Mouse (Mus musculus): ENCODE results near the gene Lpgat1. TPM values are rescaled to one million over a fixed set of nuclear protein-coding genes. Genes with fewer than 3 reads are reported as not detected.
A peak's percentile ranks its signal among the peaks of the same experiment; 100 is the strongest.

Gene Lpgat1
- polyA plus RNA-seq, 1 experiment from 2014 or later = 8.8 TPM

DNA sequence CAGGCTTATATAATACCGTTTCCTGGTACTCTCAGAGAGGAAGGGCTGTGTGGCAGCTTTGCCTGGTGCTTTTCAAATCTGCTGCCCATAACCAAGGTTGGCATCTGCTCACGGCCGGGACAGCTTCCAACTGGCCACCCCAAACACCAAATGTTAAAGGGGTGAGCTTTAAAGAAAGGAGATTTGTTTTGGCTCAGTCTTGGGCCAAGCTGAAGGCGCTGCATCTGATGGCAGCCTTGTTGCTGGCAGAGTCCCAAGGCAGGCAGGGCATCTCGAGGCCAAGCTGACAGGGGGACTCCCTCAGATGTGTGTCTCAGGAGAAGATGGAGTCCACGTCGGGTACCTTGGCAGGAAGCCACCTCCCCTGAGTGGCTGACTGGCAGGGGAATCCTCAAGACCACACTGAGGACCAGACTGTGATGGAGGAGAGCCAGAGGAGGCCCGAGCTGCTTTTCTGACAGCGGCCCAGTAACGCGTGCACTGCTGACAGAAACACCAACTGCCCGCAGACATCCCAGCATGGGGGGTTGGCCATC is 91.1 kb downstream of the Lpgat1 start:
- Histone ChIP-seq H3K4me1 (replicated peaks) (no peaks in the 10 kb centered on the region), H3K36me3 (no peaks in the 10 kb centered on the region), H3K27me3 (no peaks in the 10 kb centered on the region), H3K4me2 (no peak overlapping the region), H3K27ac (no peak overlapping the region), H3K4me3 (replicated peaks) (no peak overlapping the region), H3K9me3 (replicated peaks) (0 out of 2 replicates have a peak, but pooled peaks cover 3% of the 10 kb centered on the region), H3K9ac (no peak overlapping the region)
- DNase-seq (no peak), ATAC-seq (ENCODE audit: low read depth) (no peak)
- 75% methylated on average over 12 of the region's 12 CpGs for WGBS (ENCODE audit: insufficient replicate concordance)

GRCm38 (mm10) chr1:191811774-191812173 is 94.1 kb downstream of the Lpgat1 start:
- Histone ChIP-seq H3K4me1 (replicated peaks) (no peaks in the 10 kb centered on the region), H3K36me3 (no peaks in the 10 kb centered on the region), H3K27me3 (no peaks in the 10 kb centered on the region), H3K27ac (no peak overlapping the region), H3K9ac (no peak overlapping the region), H3K4me3 (replicated peaks) (no peak overlapping the region), H3K4me2 (no peak overlapping the region), H3K9me3 (replicated peaks) (0 out of 2 replicates have a peak, but pooled peaks cover 1% of the 10 kb centered on the region)
- 77% methylated on average over 12 of the region's 12 CpGs for WGBS (ENCODE audit: insufficient replicate concordance)
- DNase-seq (no peak), ATAC-seq (ENCODE audit: low read depth) (no peak)

GRCm38 (mm10) chr1:191812949-191813691 is 95.5 kb downstream of the Lpgat1 start:
- DNase-seq (no peak), ATAC-seq (ENCODE audit: low read depth) (no peak)
- Histone ChIP-seq H3K4me3 (replicated peaks) (no peak overlapping the region), H3K4me2 (no peak overlapping the region), H3K36me3 (no peaks in the 10 kb centered on the region), H3K27ac (no peak overlapping the region), H3K27me3 (no peaks in the 10 kb centered on the region), H3K4me1 (replicated peaks) (peaks cover 2% of the 10 kb centered on the region; the same call in 1 of the 2 replicates), H3K9ac (no peak overlapping the region), H3K9me3 (replicated peaks) (no peaks in the 10 kb centered on the region)
- WGBS (ENCODE audit: insufficient replicate concordance) = 42% methylated on average over 13 of the region's 13 CpGs

DNA sequence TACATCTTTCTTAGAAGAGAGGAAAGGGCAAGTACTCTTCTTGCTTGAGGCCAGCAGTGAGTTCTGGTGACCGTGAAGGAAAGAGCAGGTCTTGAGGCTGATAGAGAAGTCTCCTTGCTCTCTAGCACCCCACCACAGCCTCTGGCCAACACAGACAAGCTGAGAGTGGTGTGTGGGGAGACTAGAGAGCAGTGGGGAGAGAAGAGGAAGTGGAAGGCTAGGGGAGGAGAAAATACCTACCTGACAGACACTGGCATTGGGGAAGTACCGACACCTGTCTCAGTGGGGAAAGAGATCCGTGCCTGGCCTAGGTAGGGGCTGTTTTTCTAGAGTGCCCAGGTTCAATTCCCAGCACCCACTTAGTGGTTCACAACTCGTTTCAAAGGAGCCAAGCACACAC is 96.6 kb downstream of the Lpgat1 start:
- H3K9me3 ChIP-seq (replicated peaks) = no peaks in the 10 kb centered on the region
- no peak overlapping the region for H3K27ac ChIP-seq
- H3K4me3 ChIP-seq (replicated peaks) = no peak overlapping the region
- H3K4me2 ChIP-seq = no peak overlapping the region
- H3K4me1 ChIP-seq (replicated peaks) = peaks cover 4% of the 10 kb centered on the region; the same call in 1 of the 2 replicates
- ATAC-seq (ENCODE audit: low read depth) (no peak), DNase-seq (no peak)
- H3K9ac ChIP-seq = no peak overlapping the region
- WGBS (ENCODE audit: insufficient replicate concordance) = 30% methylated on average over 4 of the region's 4 CpGs
- no peaks in the 10 kb centered on the region for H3K36me3 ChIP-seq
- no peaks in the 10 kb centered on the region for H3K27me3 ChIP-seq

DNA sequence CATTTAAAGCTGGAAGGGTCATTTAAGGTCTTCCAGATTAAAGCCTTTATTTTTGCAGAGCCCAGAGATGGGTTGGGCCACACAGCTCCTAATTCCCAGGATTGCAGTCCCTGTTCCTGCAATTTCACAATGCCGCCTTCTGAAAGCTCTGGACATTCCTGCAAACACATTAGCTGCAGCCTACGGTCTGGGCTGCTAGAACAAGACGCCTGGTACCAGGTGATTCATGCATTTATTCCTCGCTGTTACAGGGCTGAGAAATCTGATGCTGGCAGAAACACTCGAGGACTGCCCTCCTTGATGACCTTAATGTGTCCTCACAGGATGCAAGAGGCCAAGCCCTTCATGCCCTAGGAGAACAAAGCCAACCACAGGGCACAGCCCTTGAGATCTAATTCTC is 97.3 kb downstream of the Lpgat1 start:
- no peaks in the 10 kb centered on the region for H3K36me3 ChIP-seq
- H3K4me3 ChIP-seq (replicated peaks) = no peak overlapping the region

DNA sequence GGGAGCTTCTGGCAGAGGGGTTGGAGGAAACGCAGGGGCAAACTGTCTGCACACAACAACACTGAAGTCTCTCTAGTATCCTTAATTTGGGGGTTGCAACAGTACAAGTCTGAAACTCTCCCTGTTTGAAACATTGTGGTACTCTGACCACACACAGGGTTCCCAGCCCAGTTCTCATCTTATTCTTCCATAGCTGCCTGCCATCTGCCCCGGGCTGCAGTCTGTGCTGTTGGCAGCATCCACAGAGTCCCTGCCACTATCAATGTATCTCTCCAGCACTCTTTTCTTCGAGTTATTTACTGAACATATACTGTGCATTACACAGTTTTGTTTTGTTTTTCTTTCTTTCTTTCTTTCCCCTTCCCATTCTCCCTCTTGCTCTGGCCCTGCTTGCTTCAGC is 99.0 kb downstream of the Lpgat1 start:
- no peak overlapping the region for H3K9ac ChIP-seq
- H3K27ac ChIP-seq = no peak overlapping the region
- H3K4me1 ChIP-seq (replicated peaks) = peaks cover 11% of the 10 kb centered on the region
- no peak overlapping the region for H3K4me3 ChIP-seq (replicated peaks)
- H3K27me3 ChIP-seq = peaks cover 4% of the 10 kb centered on the region; the same call in 1 of the 2 replicates
- WGBS (ENCODE audit: insufficient replicate concordance) = 66% methylated on average over 3 of the region's 3 CpGs
- H3K36me3 ChIP-seq = no peaks in the 10 kb centered on the region
- no peaks in the 10 kb centered on the region for H3K9me3 ChIP-seq (replicated peaks)
- no peak overlapping the region for H3K4me2 ChIP-seq
- DNase-seq (no peak), ATAC-seq (ENCODE audit: low read depth) (no peak)

More for the DNA sequence above, 97.3 kb downstream of the Lpgat1 start:
- DNase-seq (no peak), ATAC-seq (ENCODE audit: low read depth) (no peak)
- Histone ChIP-seq H3K9me3 (replicated peaks) (no peaks in the 10 kb centered on the region), H3K27ac (no peak overlapping the region), H3K27me3 (peaks cover 4% of the 10 kb centered on the region; the same call in 1 of the 2 replicates), H3K4me2 (no peak overlapping the region), H3K4me1 (replicated peaks) (peaks cover 4% of the 10 kb centered on the region; the same call in 1 of the 2 replicates), H3K9ac (no peak overlapping the region)
- 62% methylated on average over 5 of the region's 5 CpGs for WGBS (ENCODE audit: insufficient replicate concordance)

DNA sequence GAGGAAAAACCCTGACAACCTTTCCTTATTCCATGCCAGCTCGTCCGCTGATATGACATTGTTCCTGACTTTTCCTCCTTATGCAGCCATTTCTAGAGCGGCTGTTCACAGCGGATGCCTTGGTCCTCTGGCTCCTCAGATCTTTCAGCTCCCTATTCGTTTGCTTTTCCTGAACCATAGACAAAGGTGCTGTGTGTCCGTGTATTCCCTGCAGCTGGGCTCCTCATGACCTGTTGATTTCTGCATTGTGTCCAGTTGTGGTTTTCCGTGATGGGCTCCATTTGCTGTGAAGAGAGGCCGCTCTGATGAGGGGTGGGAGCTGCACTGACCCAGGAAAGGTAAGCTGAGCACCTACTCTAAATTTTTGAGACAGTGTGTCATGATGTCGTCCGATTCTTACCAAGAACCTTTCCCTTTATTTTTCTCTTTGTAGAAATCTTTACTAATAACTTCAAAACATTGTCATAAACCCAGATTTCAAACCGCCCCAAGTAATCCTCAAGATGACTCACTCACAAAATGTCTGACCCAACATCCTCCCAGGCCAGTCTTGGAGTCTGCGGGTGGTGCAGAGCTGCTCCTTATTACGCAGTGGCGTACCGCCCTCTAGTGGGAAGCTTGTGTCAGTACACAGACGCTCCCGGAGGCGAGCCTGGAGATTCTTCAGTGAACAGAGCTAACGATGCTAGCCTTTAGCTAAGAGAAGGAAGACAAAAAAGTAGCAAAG is 99.9 kb downstream of the Lpgat1 start:
- Histone ChIP-seq H3K4me1 (replicated peaks) (peaks cover 18% of the 10 kb centered on the region), H3K9me3 (replicated peaks) (no peaks in the 10 kb centered on the region), H3K4me2 (no peak overlapping the region), H3K27me3 (peaks cover 4% of the 10 kb centered on the region; the same call in 1 of the 2 replicates), H3K27ac (no peak overlapping the region), H3K36me3 (peaks cover 4% of the 10 kb centered on the region), H3K9ac (no peak overlapping the region), H3K4me3 (replicated peaks) (no peak overlapping the region)
- ATAC-seq (ENCODE audit: low read depth) = no peak
- peak; percentile 63 for DNase-seq
- WGBS (ENCODE audit: insufficient replicate concordance) = 36% methylated on average over 19 of the region's 19 CpGs

DNA sequence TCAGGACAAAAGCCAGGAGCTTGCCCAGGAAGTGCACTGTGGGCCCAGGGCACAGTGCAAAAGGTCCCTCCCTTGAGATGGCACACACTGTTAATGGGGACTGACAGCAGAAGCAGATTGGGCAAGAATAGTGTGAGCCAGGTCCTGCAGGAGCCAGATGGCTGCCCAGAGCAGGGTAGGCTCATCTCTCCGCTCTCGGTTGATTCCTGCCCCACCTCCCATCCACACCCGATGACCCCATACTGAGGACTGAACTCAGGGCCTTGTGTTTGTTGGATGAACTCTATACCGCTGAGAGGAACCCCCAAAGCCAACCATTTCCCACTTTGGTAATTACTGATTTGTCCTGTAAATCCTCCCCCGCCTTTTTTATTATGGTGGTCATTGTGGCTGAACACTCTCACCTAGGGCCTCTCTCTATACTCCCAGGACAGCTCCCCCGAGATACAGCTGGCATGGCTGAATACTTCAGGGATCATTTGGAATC is 100.6 kb downstream of the Lpgat1 start:
- Histone ChIP-seq H3K27me3 (peaks cover 4% of the 10 kb centered on the region; the same call in 1 of the 2 replicates), H3K4me3 (replicated peaks) (no peak overlapping the region), H3K4me1 (replicated peaks) (peaks cover 24% of the 10 kb centered on the region), H3K9me3 (replicated peaks) (no peaks in the 10 kb centered on the region), H3K27ac (no peak overlapping the region), H3K9ac (no peak overlapping the region), H3K4me2 (no peak overlapping the region), H3K36me3 (peaks cover 10% of the 10 kb centered on the region)
- no peak for ATAC-seq (ENCODE audit: low read depth)
- WGBS (ENCODE audit: insufficient replicate concordance) = 42% methylated on average over 6 of the region's 6 CpGs
- no peak for DNase-seq

DNA sequence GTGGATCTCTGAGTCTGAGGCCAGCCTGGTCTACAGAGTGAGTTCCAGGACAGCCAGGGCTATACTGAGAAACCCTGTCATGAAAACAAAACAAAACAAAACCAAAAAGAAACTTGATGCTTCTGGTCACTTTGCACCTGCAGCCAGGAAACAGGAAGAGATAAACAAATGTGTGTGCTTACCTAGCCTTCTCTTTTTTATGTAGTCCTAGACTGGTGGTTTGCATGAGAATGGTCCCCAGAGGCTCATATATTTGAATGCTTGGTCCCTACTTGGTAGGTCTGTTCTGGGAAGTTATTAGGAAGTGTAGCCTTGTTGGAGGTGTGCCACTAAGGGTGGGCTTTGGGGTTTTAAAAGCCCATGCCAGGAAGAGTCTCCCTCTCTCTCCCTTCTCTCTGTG is 101.4 kb downstream of the Lpgat1 start:
- H3K36me3 ChIP-seq = peaks cover 19% of the 10 kb centered on the region
- no peak overlapping the region for H3K27ac ChIP-seq
- peaks cover 28% of the 10 kb centered on the region for H3K4me1 ChIP-seq (replicated peaks)
- no peaks in the 10 kb centered on the region for H3K9me3 ChIP-seq (replicated peaks)
- ATAC-seq (ENCODE audit: low read depth) (no peak), DNase-seq (no peak)
- H3K4me3 ChIP-seq (replicated peaks) = no peak overlapping the region
- H3K4me2 ChIP-seq = no peak overlapping the region
- H3K9ac ChIP-seq = no peak overlapping the region
- peaks cover 4% of the 10 kb centered on the region; the same call in 1 of the 2 replicates for H3K27me3 ChIP-seq

DNA sequence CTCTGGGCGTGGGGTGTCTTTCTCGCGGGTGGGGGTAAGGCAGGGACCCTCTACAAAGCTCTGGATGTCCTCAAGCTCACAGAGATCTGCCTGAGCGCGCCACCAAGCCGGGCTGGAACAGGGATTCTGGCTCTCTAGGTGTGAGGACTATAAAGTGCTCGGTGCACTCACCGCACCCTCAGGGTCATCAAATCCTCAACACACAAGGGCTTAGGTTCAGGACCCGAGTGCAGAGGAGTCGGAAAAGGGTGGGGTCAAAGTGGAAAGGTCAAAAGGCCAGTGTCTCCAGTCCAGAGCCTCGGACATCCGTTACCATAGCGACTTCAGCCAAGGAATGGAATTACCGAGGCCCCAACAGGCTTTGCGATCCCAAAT is 103.3 kb downstream of the Lpgat1 start:
- DNase-seq (no peak), ATAC-seq (ENCODE audit: low read depth) (peak; percentile 6; the same call in 1 of the 2 replicates)
- H3K4me3 ChIP-seq (replicated peaks) = peak overlapping the region; percentile 82
- no peaks in the 10 kb centered on the region for H3K9me3 ChIP-seq (replicated peaks)
- 9% methylated on average over 15 of the region's 15 CpGs for WGBS (ENCODE audit: insufficient replicate concordance)
- peak overlapping the region; percentile 86 for H3K4me2 ChIP-seq
- H3K36me3 ChIP-seq = peaks cover 38% of the 10 kb centered on the region
- H3K4me1 ChIP-seq (replicated peaks) = peaks cover 28% of the 10 kb centered on the region
- H3K27ac ChIP-seq = no peak overlapping the region
- peaks cover 4% of the 10 kb centered on the region; the same call in 1 of the 2 replicates for H3K27me3 ChIP-seq
- H3K9ac ChIP-seq = peak overlapping the region; percentile 90

DNA sequence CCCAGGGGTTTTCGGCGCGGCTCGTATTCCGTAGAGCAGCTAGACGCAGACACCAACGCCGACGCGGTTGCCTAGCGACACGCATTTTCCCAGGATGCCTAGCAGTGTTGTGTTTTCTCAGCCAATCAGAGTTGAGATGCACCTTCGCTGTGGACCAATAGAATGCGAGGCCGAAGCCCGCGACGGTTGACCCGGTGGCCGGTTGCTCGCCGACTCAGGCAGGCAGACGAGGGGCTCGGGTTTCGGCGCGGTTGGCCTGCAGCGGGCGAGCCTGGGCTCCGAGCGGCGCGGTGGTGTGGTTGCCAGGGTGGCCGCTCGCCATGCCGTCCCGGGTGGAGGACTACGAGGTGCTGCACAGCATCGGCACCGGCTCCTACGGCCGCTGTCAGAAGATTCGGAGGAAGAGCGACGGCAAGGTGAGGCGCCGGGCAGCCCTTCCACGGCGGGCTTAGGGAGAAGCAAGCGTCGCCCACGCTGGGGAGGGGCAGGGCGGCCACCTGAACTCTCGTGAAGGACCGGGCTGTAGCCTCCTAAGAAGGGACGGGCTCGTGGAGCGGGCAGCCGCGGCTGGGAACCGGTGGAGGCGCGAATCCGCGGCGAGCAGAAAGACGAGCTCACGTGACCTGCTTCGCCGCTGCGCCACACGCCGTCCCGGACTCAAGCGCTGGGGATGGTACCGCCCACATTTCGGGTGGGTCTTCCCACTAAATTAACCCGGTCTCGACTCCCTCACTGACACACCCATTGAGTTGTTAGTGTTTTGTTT is 103.9 kb downstream of the Lpgat1 start, which contains the start of gene Nek2:
Gene Nek2, plus strand, starts transcription at position 119 of the 766 bp plus-strand sequence.
- Histone ChIP-seq H3K9ac (peak within 1 kb of the TSS; percentile 90), H3K27me3 (peaks cover 4% of the 10 kb centered on the region; the same call in 1 of the 2 replicates), H3K4me2 (peak within 1 kb of the TSS; percentile 86), H3K4me1 (replicated peaks) (peaks cover 28% of the 10 kb centered on the region), H3K9me3 (replicated peaks) (no peaks in the 10 kb centered on the region), H3K27ac (peak within 1 kb of the TSS; percentile 91), H3K4me3 (replicated peaks) (peak within 1 kb of the TSS; percentile 82), H3K36me3 (peaks cover 43% of the 10 kb centered on the region)
- under 1% methylated on average over 79 of the region's 79 CpGs for WGBS (ENCODE audit: insufficient replicate concordance)
- DNase-seq (peak; percentile 93), ATAC-seq (ENCODE audit: low read depth) (peak; percentile 94)
